Mouse (Mus musculus) adrenal gland (tissue): ENCODE data around the gene Cxcr4.

ENCODE experiments used
- intact Hi-C: fragments of 180-260 bp; cut with DNase I; formaldehyde crosslinking; loops from one replicate; pipeline ENCODE4 v1.15.1; 2025

Gene Cxcr4

GRCm38 (mm10) chr1:128578454-128578853 is 13.6 kb downstream of the Cxcr4 start:
- intact Hi-C loops: no loop called here

GRCm38 (mm10) chr1:128575096-128575495 is 17.0 kb downstream of the Cxcr4 start:
- intact Hi-C loops: no loop called here

- intact Hi-C loops: no loop called here
These were observed 21.1 kb downstream of the Cxcr4 start for GRCm38 (mm10) chr1:128571033-128571432.

GRCm38 (mm10) chr1:128569992-128570648 is 22.0 kb downstream of the Cxcr4 start:
- intact Hi-C loops: no loop called here

- intact Hi-C loops: no loop called here
These were observed 24.6 kb downstream of the Cxcr4 start for GRCm38 (mm10) chr1:128567224-128568197.

- intact Hi-C loops: no loop called here
These were observed 28.2 kb downstream of the Cxcr4 start for GRCm38 (mm10) chr1:128563905-128564304.

- intact Hi-C loops: no loop called here
These were observed 30.7 kb downstream of the Cxcr4 start for GRCm38 (mm10) chr1:128561325-128561874.

- intact Hi-C loops: no loop called here
These were observed 31.4 kb downstream of the Cxcr4 start for GRCm38 (mm10) chr1:128560452-128561324.

GRCm38 (mm10) chr1:128557953-128558352 is 34.1 kb downstream of the Cxcr4 start:
- intact Hi-C loops: no loop called here

- intact Hi-C loops: no loop called here
These were observed 39.5 kb downstream of the Cxcr4 start for GRCm38 (mm10) chr1:128552545-128552944.

- intact Hi-C loops: no loop called here
These were observed 40.2 kb downstream of the Cxcr4 start for GRCm38 (mm10) chr1:128551743-128552397.

GRCm38 (mm10) chr1:128549442-128549841 is 42.7 kb downstream of the Cxcr4 start:
- intact Hi-C loops: no loop called here

- intact Hi-C loops: no loop called here
These were observed 43.1 kb downstream of the Cxcr4 start for GRCm38 (mm10) chr1:128549007-128549406.

GRCm38 (mm10) chr1:128548220-128548998 is 43.7 kb downstream of the Cxcr4 start:
- intact Hi-C loops: no loop called here

- intact Hi-C loops: no loop called here
These were observed 46.4 kb downstream of the Cxcr4 start for GRCm38 (mm10) chr1:128545672-128546071.

GRCm38 (mm10) chr1:128543137-128543536 is 49.0 kb downstream of the Cxcr4 start:
- intact Hi-C loops: no loop called here

GRCm38 (mm10) chr1:128542555-128542954 is 49.5 kb downstream of the Cxcr4 start:
- intact Hi-C loops: no loop called here

GRCm38 (mm10) chr1:128540213-128540612 is 51.9 kb downstream of the Cxcr4 start:
- intact Hi-C loops: no loop called here

- intact Hi-C loops: no loop called here
These were observed 52.5 kb downstream of the Cxcr4 start for GRCm38 (mm10) chr1:128539555-128539954.
